Mouse (Mus musculus) MEL (cell line): ENCODE results near the gene Rab22a. TPM values are rescaled to one million over a fixed set of nuclear protein-coding genes. Genes with fewer than 3 reads are reported as not detected.
"Not testable (repeated sequence)": the region's sequence is repeated elsewhere in the genome, so short reads cannot be mapped to it uniquely, and the experiment has no call there.

Experiments
- DNase-seq: peaks from one replicate; pipeline ENCODE4 v3.0.0; 2011; ENCODE audit warnings: low read depth, low spot score
- H3K27ac ChIP-seq: 2 replicates; pipeline ENCODE4 v1.5.1; 2012; ENCODE audit warnings: low read depth, mild to moderate bottlenecking, control low read depth, low read length, moderate library complexity; ENCODE audit not compliant: control insufficient read depth
- H3K27me3 ChIP-seq, 2 experiments: fragments of 150-350 bp in 1 of 2; sonication (generic) in 1 of 2; 2 replicates each; pipeline ENCODE4 v1.6.1; 2012; ENCODE audit warnings: low read length in 2 of 2, mild to moderate bottlenecking in 2 of 2, improper control_type of control experiment in 1 of 2, moderate library complexity in 1 of 2; ENCODE audit not compliant: insufficient read depth in 2 of 2, control insufficient read depth in 1 of 2
- H3K36me3 ChIP-seq, 2 experiments: 2 replicates each; pipeline ENCODE4 v1.6.1; 2012 to 2014; ENCODE audit warnings: low read length in 2 of 2, improper control_type of control experiment in 1 of 2, inconsistent platforms in 1 of 2, mild to moderate bottlenecking in 1 of 2; ENCODE audit not compliant: insufficient read depth in 2 of 2, control insufficient read depth in 1 of 2
- H3K4me1 ChIP-seq, 2 experiments: fragments of 150-350 bp in 1 of 2; sonication (generic) in 1 of 2; 2 replicates each; pipeline ENCODE4 v1.6.1; 2012; ENCODE audit warnings: low read length in 2 of 2, improper control_type of control experiment in 1 of 2, mild to moderate bottlenecking in 1 of 2; ENCODE audit not compliant: insufficient read depth in 2 of 2, control insufficient read depth in 1 of 2
- H3K4me3 ChIP-seq, 2 experiments: fragments of 150-350 bp in 1 of 2; sonication (generic) in 1 of 2; 2 replicates each; pipeline ENCODE4 v1.5.1; 2012; ENCODE audit warnings: low read depth in 2 of 2, low read length in 2 of 2, mild to moderate bottlenecking in 2 of 2, moderate library complexity in 2 of 2, control low read depth in 1 of 2, improper control_type of control experiment in 1 of 2; ENCODE audit not compliant: control insufficient read depth in 1 of 2, insufficient read depth in 1 of 2
- H3K79me2 ChIP-seq: 2 replicates; pipeline ENCODE4 v1.6.1; 2012; ENCODE audit warnings: mild to moderate bottlenecking, low read length, moderate library complexity; ENCODE audit not compliant: control insufficient read depth, poor library complexity, insufficient read depth
- H3K9ac ChIP-seq: 2 replicates; pipeline ENCODE4 v1.6.1; 2012; ENCODE audit warnings: low read depth, mild to moderate bottlenecking, control low read depth, low read length, moderate library complexity; ENCODE audit not compliant: control insufficient read depth, poor library complexity, severe bottlenecking
- H3K9me3 ChIP-seq: fragments of 150-350 bp; sonication (generic); replicated peaks from 2 replicates; pipeline ENCODE4 v1.6.1; 2012; ENCODE audit warnings: mild to moderate bottlenecking, low read length, improper control_type of control experiment, moderate library complexity; ENCODE audit not compliant: insufficient read depth
- BHLHE40 ChIP-seq: IDR thresholded peaks from 2 replicates; pipeline ENCODE4 v1.6.1; 2012; ENCODE audit warnings: low read depth, mild to moderate bottlenecking, inconsistent platforms, low read length, improper control_type of control experiment, borderline replicate concordance
- CHD1 ChIP-seq: IDR thresholded peaks from 2 replicates; pipeline ENCODE4 v1.6.1; 2012; ENCODE audit warnings: low read depth, mild to moderate bottlenecking, inconsistent platforms, low read length, improper control_type of control experiment
- GABPA ChIP-seq: IDR thresholded peaks from 2 replicates; pipeline ENCODE4 v1.6.1; 2012; ENCODE audit warnings: low read depth, mild to moderate bottlenecking, inconsistent platforms, low read length, improper control_type of control experiment, moderate library complexity
- HCFC1 ChIP-seq: IDR thresholded peaks from 2 replicates; pipeline ENCODE4 v1.6.1; 2012; ENCODE audit warnings: low read depth, mild to moderate bottlenecking, inconsistent platforms, low read length, improper control_type of control experiment, moderate library complexity
- JUND ChIP-seq: IDR thresholded peaks from 2 replicates; pipeline ENCODE4 v1.6.1; 2011; ENCODE audit warnings: low read depth, mild to moderate bottlenecking, improper control_type of control experiment, low read length
- KAT2A ChIP-seq: conservative IDR thresholded peaks from 2 replicates; pipeline ENCODE4 v1.6.1; 2012; ENCODE audit warnings: low read depth, low read length, improper control_type of control experiment, inconsistent platforms
- MAFK ChIP-seq: IDR thresholded peaks from 2 replicates; pipeline ENCODE4 v1.6.1; 2011; ENCODE audit warnings: low read depth, mild to moderate bottlenecking, low read length, improper control_type of control experiment, borderline replicate concordance
- MEF2A ChIP-seq: IDR thresholded peaks from 2 replicates; pipeline ENCODE4 v1.6.1; 2014; ENCODE audit warnings: low read depth, mild to moderate bottlenecking, inconsistent platforms, low read length, improper control_type of control experiment; ENCODE audit not compliant: poor library complexity, insufficient replicate concordance, severe bottlenecking; ENCODE audit errors: extremely low read depth
- MXI1 ChIP-seq: IDR thresholded peaks from 2 replicates; pipeline ENCODE4 v1.6.1; 2011; ENCODE audit warnings: mild to moderate bottlenecking, low read depth, low read length, improper control_type of control experiment
- MYB ChIP-seq: IDR thresholded peaks from 2 replicates; pipeline ENCODE4 v1.6.1; 2011; ENCODE audit warnings: mild to moderate bottlenecking, low read depth, low read length, improper control_type of control experiment
- MYC ChIP-seq: IDR thresholded peaks from 2 replicates; pipeline ENCODE4 v1.6.1; 2011; ENCODE audit warnings: low read depth, mild to moderate bottlenecking, low read length, improper control_type of control experiment, moderate library complexity
- NELFE ChIP-seq: IDR thresholded peaks from 2 replicates; pipeline ENCODE4 v1.6.1; 2011; ENCODE audit warnings: low read depth, low read length, improper control_type of control experiment
- RAD21 ChIP-seq: IDR thresholded peaks from 2 replicates; pipeline ENCODE4 v1.6.1; 2011; ENCODE audit warnings: mild to moderate bottlenecking, low read depth, low read length, improper control_type of control experiment
- TBP ChIP-seq: IDR thresholded peaks from 2 replicates; pipeline ENCODE4 v1.8.0; 2011; ENCODE audit warnings: low read depth, low read length, improper control_type of control experiment
- USF2 ChIP-seq, 2 experiments: IDR thresholded peaks; 2 replicates each; pipeline ENCODE4 v1.6.1; 2011 to 2012; ENCODE audit warnings: improper control_type of control experiment in 2 of 2, low read length in 2 of 2, borderline replicate concordance in 1 of 2, inconsistent platforms in 1 of 2, low read depth in 1 of 2, mild to moderate bottlenecking in 1 of 2; ENCODE audit not compliant: insufficient read depth in 1 of 2
- ZC3H11A ChIP-seq: IDR thresholded peaks from 2 replicates; pipeline ENCODE4 v1.6.1; 2012; ENCODE audit warnings: low read depth, mild to moderate bottlenecking, inconsistent platforms, low read length, improper control_type of control experiment
- polyA plus RNA-seq, 2 experiments: library from polyadenylated mRNA; stranded (reverse) in 1 of 2; unstranded in 1 of 2; fragments of >175 nt in 1 of 2; fragments of >200 nt in 1 of 2; gene quantifications; 2 replicates each; pipeline versions ENCODE4 v1.2.1 to v1.2.4; 2012; ENCODE audit warnings: low replicate concordance in 2 of 2, low read depth in 1 of 2; ENCODE audit not compliant: insufficient read length in 2 of 2, insufficient read depth in 1 of 2, missing spikeins in 1 of 2
- total RNA-seq: library from RNA; depleted of rRNA; stranded (reverse); fragments of 300-350 nt; gene quantifications from 2 replicates; pipeline ENCODE4 v1.2.3, GENCODE M21; 2012

Rab22a gene
- total and polyA plus RNA-seq, 3 experiments = 8.9 to 15.8 TPM; not detected in 1

DNA sequence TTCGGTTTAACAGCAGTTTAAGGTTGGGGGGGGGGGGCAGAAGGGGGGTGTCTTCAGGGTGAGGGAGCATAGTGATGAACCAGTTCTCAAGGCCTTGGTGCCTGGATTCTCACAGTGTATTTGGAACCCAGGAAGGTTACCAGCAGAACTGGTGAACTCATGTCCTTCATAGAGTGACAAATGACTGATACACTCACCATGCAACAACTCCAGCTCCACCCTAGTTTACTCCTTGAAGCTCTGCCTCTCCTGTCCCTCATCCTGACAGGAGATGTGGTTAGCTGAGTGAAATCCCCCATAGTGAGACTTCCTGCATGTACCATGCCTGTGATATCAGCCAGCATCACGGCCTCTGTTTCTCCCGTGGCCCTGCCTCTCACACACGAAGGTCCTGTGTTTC lies 53.7 kb downstream of the Rab22a start:
- TF ChIP-seq MXI1 (no peak), MYB (no peak), ZC3H11A (no peak)
- TF ChIP-seq, all 39 proteins: peak for 0
- Histone ChIP-seq H3K79me2 (no peaks in the 10 kb centered on the region), H3K4me3 (no peak overlapping the region), H3K9ac (no peak overlapping the region), H3K27me3 (no peaks in the 10 kb centered on the region), H3K4me1 (no peaks in the 10 kb centered on the region), H3K27ac (no peak overlapping the region), H3K36me3 (no peaks in the 10 kb centered on the region), H3K9me3 (no peaks in the 10 kb centered on the region)
- no peak for DNase-seq

DNA sequence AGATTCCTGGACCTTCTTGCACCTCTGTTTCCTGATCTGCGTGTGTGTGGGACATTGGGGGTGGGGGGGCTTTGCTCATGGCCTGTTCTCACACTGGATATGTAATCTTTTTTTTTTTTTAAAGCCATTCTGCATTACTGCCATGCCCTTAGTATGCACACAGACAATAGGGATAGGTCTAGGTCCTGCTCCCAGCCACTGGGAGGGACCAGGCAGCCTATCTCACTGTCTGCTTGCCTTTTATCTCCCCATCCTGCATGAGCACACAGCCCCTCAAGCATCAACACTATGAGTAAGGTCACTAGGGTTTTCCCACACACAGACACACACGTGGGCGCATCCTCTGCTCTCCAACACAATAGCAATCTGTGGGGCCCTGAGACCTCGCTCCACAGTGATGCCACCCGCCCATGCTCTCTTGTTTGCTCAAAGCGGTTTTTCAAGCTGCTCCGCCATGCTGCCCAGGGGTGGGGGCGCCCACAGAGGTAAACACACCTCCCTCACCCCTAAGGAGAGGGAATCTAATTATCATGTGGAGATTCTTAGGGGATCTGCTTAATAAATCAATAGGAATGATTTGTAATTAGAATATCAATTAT lies 55.2 kb downstream of the Rab22a start:
- Histone ChIP-seq H3K4me1 (no peaks in the 10 kb centered on the region), H3K27ac (no peak overlapping the region)
- TF ChIP-seq NELFE = no peak
- TF ChIP-seq BHLHE40 = no peak
- no peak for TF ChIP-seq MEF2A
- TF ChIP-seq TBP = no peak
- no peak for TF ChIP-seq USF2 (IDR thresholded peaks at IDR 0.05; ENCODE audit: borderline replicate concordance in 1 of 2, insufficient read depth in 1 of 2, low read depth in 1 of 2, low read length in 2 of 2)
- TF ChIP-seq KAT2A = no peak
- TF ChIP-seq, all 39 proteins: peak for 0
- Histone ChIP-seq H3K9me3 (no peaks in the 10 kb centered on the region), H3K36me3 (no peaks in the 10 kb centered on the region), H3K4me3 (no peak overlapping the region), H3K79me2 (no peaks in the 10 kb centered on the region), H3K9ac (no peak overlapping the region), H3K27me3 (no peaks in the 10 kb centered on the region)
- no peak for DNase-seq

DNA sequence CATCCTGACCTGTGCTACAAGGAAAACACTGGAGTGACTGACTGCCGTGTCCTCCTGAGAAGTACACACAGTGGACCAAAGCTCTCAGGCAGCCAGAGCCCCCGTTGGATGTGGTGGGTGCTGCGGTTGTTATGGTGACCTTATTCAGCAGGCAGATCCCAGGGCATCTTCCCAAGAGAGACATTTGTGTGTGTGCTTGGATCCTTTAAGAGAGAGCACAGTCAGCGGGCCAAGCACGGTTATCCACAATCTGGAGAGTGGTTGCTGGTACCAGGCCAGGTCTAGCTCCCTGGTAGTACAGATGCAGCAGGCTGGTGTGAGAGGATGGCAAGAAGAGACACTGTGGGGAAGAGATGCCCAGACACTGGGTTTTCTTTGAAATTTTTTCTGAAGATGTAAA lies 57.4 kb downstream of the Rab22a start:
- Histone ChIP-seq H3K4me3 (no peak overlapping the region), H3K27me3 (no peaks in the 10 kb centered on the region), H3K9ac (no peak overlapping the region), H3K4me1 (no peaks in the 10 kb centered on the region), H3K36me3 (no peaks in the 10 kb centered on the region), H3K79me2 (no peaks in the 10 kb centered on the region), H3K27ac (no peak overlapping the region), H3K9me3 (no peaks in the 10 kb centered on the region)
- DNase-seq = no peak
- TF ChIP-seq TBP = no peak
- TF ChIP-seq HCFC1 = no peak
- TF ChIP-seq GABPA = no peak
- TF ChIP-seq CHD1 = no peak
- TF ChIP-seq JUND = no peak
- TF ChIP-seq MEF2A = no peak
- TF ChIP-seq MYC = no peak
- no peak for TF ChIP-seq RAD21
- TF ChIP-seq KAT2A = no peak
- no peak for TF ChIP-seq MAFK
- TF ChIP-seq NELFE = no peak

DNA sequence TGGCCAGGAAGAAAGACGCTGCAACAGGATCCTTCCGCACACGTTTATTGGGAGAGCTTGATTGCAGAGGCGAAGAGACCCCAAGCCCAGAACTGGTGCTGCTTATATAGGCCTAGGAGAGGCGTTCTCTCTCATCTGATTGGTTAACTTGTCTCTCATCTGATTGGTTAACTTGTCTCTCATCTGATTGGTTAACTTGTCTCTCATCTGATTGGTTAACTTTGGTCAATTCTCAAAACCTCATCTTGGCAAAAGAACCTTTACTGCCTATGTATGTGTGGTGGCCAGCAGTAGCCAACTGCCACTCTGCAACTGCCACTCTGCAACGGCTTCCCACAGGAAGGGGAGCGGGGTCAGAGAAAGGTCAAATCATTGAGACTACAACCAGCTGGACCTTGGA lies 59.6 kb downstream of the Rab22a start, which contains the start of gene 1700010B08Rik:
Gene 1700010B08Rik, plus strand, starts transcription at position 301 of the 400 bp plus-strand sequence.
- not testable (repeated sequence) for H3K36me3 ChIP-seq, H3K4me1 ChIP-seq, DNase-seq, H3K9ac ChIP-seq, H3K9me3 ChIP-seq, H3K4me3 ChIP-seq, H3K27me3 ChIP-seq, H3K79me2 ChIP-seq, H3K27ac ChIP-seq
